Mouse (Mus musculus): ENCODE data around the gene Rusc1. TPM values are rescaled to one million over a fixed set of nuclear protein-coding genes. Genes with fewer than 3 reads are reported as not detected.

Rusc1 gene
- polyA plus RNA-seq, 1 experiment, result 14.5 TPM

GRCm38 (mm10) chr3:89077383-89077782 lies 15.7 kb downstream of the Rusc1 start:
- Histone ChIP-seq H3K4me3 (replicated peaks; ENCODE audit: control insufficient read depth, low read depth, low read length) (no peak overlapping the region), H3K27ac (ENCODE audit: control insufficient read depth, insufficient read depth, low read depth, low read length, poor library complexity) (no peak overlapping the region), H3K4me1 (ENCODE audit: control insufficient read depth, insufficient read depth, low read length) (no peaks in the 10 kb centered on the region)
- 90% methylated on average over 9 of the region's 9 CpGs for WGBS
- TF ChIP-seq CTCF (IDR thresholded peaks at IDR 0.05; ENCODE audit: control insufficient read depth, insufficient read depth, low read length) (no peak), POLR2A (IDR thresholded peaks at IDR 0.05; ENCODE audit: borderline replicate concordance, control insufficient read depth, low read depth, low read length) (no peak)

GRCm38 (mm10) chr3:89067265-89067664 lies 25.8 kb downstream of the Rusc1 start:
- H3K4me1 ChIP-seq (ENCODE audit: control insufficient read depth, insufficient read depth, low read length), result no peaks in the 10 kb centered on the region
- TF ChIP-seq POLR2A (IDR thresholded peaks at IDR 0.05; ENCODE audit: borderline replicate concordance, control insufficient read depth, low read depth, low read length), result no peak
- no peak overlapping the region for H3K27ac ChIP-seq (ENCODE audit: control insufficient read depth, insufficient read depth, low read depth, low read length, poor library complexity)
- no peak overlapping the region for H3K4me3 ChIP-seq (replicated peaks; ENCODE audit: control insufficient read depth, low read depth, low read length)

- Histone ChIP-seq H3K4me1 (ENCODE audit: control insufficient read depth, insufficient read depth, low read length) (no peaks in the 10 kb centered on the region), H3K27ac (ENCODE audit: control insufficient read depth, insufficient read depth, low read depth, low read length, poor library complexity) (no peak overlapping the region), H3K4me3 (replicated peaks; ENCODE audit: control insufficient read depth, low read depth, low read length) (no peak overlapping the region)
- TF ChIP-seq POLR2A (IDR thresholded peaks at IDR 0.05; ENCODE audit: borderline replicate concordance, control insufficient read depth, low read depth, low read length) (no peak), CTCF (IDR thresholded peaks at IDR 0.05; ENCODE audit: control insufficient read depth, insufficient read depth, low read length) (no peak)
- WGBS, result 89% methylated on average over 3 of the region's 3 CpGs
These were observed 31.4 kb downstream of the Rusc1 start for GRCm38 (mm10) chr3:89061696-89062095.

GRCm38 (mm10) chr3:89058783-89059182 lies 34.3 kb downstream of the Rusc1 start:
- 82% methylated on average over 3 of the region's 3 CpGs for WGBS
- no peak overlapping the region for H3K27ac ChIP-seq (ENCODE audit: control insufficient read depth, insufficient read depth, low read depth, low read length, poor library complexity)
- no peak overlapping the region for H3K4me3 ChIP-seq (replicated peaks; ENCODE audit: control insufficient read depth, low read depth, low read length)
- no peaks in the 10 kb centered on the region for H3K4me1 ChIP-seq (ENCODE audit: control insufficient read depth, insufficient read depth, low read length)
- TF ChIP-seq POLR2A (IDR thresholded peaks at IDR 0.05; ENCODE audit: borderline replicate concordance, control insufficient read depth, low read depth, low read length), result no peak
- peak; percentile 72 for TF ChIP-seq CTCF (IDR thresholded peaks at IDR 0.05; ENCODE audit: control insufficient read depth, insufficient read depth, low read length)

GRCm38 (mm10) chr3:89058361-89058760 lies 34.8 kb downstream of the Rusc1 start:
- H3K4me3 ChIP-seq (replicated peaks; ENCODE audit: control insufficient read depth, low read depth, low read length), result no peak overlapping the region
- H3K4me1 ChIP-seq (ENCODE audit: control insufficient read depth, insufficient read depth, low read length), result no peaks in the 10 kb centered on the region
- no peak overlapping the region for H3K27ac ChIP-seq (ENCODE audit: control insufficient read depth, insufficient read depth, low read depth, low read length, poor library complexity)
- TF ChIP-seq POLR2A (IDR thresholded peaks at IDR 0.05; ENCODE audit: borderline replicate concordance, control insufficient read depth, low read depth, low read length) (no peak), CTCF (IDR thresholded peaks at IDR 0.05; ENCODE audit: control insufficient read depth, insufficient read depth, low read length) (no peak)
- 91% methylated on average over 9 of the region's 9 CpGs for WGBS

- Histone ChIP-seq H3K27ac (ENCODE audit: control insufficient read depth, insufficient read depth, low read depth, low read length, poor library complexity) (no peak overlapping the region), H3K4me3 (replicated peaks; ENCODE audit: control insufficient read depth, low read depth, low read length) (no peak overlapping the region), H3K4me1 (ENCODE audit: control insufficient read depth, insufficient read depth, low read length) (no peaks in the 10 kb centered on the region)
- 63% methylated on average over 4 of the region's 4 CpGs for WGBS
- TF ChIP-seq CTCF (IDR thresholded peaks at IDR 0.05; ENCODE audit: control insufficient read depth, insufficient read depth, low read length) (no peak), POLR2A (IDR thresholded peaks at IDR 0.05; ENCODE audit: borderline replicate concordance, control insufficient read depth, low read depth, low read length) (no peak)
These were observed 49.8 kb downstream of the Rusc1 start for GRCm38 (mm10) chr3:89043359-89043758.

Other genes starting within 250 kb of the Rusc1 start
- gene Msto1, start 179.3 kb downstream of the Rusc1 start, polyA plus RNA-seq (2011; ENCODE audit: insufficient read depth, insufficient read length, low replicate concordance, missing spikeins), result 5.5 and 13.7 TPM in 2 replicates
- gene Ash1l, start 142.7 kb downstream of the Rusc1 start, polyA plus RNA-seq (2011; ENCODE audit: insufficient read depth, insufficient read length, low replicate concordance, missing spikeins), result 9.8 and 18.8 TPM in 2 replicates
- 97.2 and 175 TPM in 2 replicates for gene Dap3, start 142.1 kb downstream of the Rusc1 start, polyA plus RNA-seq (2011; ENCODE audit: insufficient read depth, insufficient read length, low replicate concordance, missing spikeins)
- not detected in 2 replicates for gene Gm43738, start 7.8 kb upstream of the Rusc1 start, polyA plus RNA-seq (2011; ENCODE audit: insufficient read depth, insufficient read length, low replicate concordance, missing spikeins)
- 21.7 and 30.3 TPM in 2 replicates for gene Fdps, start 8.6 kb upstream of the Rusc1 start, polyA plus RNA-seq (2011; ENCODE audit: insufficient read depth, insufficient read length, low replicate concordance, missing spikeins)
- gene Pklr, start 42.8 kb upstream of the Rusc1 start, polyA plus RNA-seq (2011; ENCODE audit: insufficient read depth, insufficient read length, low replicate concordance, missing spikeins), result 14.3 and 16.0 TPM in 2 replicates
- gene Hcn3, start 66.9 kb upstream of the Rusc1 start, polyA plus RNA-seq (2011; ENCODE audit: insufficient read depth, insufficient read length, low replicate concordance, missing spikeins), result 1.6 TPM in 1 of 2 replicates, not detected in the other
- 43.3 and 90.9 TPM in 2 replicates for gene Clk2, start 71.5 kb upstream of the Rusc1 start, polyA plus RNA-seq (2011; ENCODE audit: insufficient read depth, insufficient read length, low replicate concordance, missing spikeins)
- 25.7 and 54.2 TPM in 2 replicates for gene Scamp3, start 84.2 kb upstream of the Rusc1 start, polyA plus RNA-seq (2011; ENCODE audit: insufficient read depth, insufficient read length, low replicate concordance, missing spikeins)
- 4.1 and 9.8 TPM in 2 replicates for gene Fam189b, start 89.8 kb upstream of the Rusc1 start, polyA plus RNA-seq (2011; ENCODE audit: insufficient read depth, insufficient read length, low replicate concordance, missing spikeins)
- gene Gba, start 109.6 kb upstream of the Rusc1 start, polyA plus RNA-seq (2011; ENCODE audit: insufficient read depth, insufficient read length, low replicate concordance, missing spikeins), result 27.7 and 71.7 TPM in 2 replicates
- gene Thbs3, start 121.9 kb upstream of the Rusc1 start, polyA plus RNA-seq (2011; ENCODE audit: insufficient read depth, insufficient read length, low replicate concordance, missing spikeins), result 2.9 TPM in 1 of 2 replicates, not detected in the other
- gene Mtx1, start 133.8 kb upstream of the Rusc1 start, polyA plus RNA-seq (2011; ENCODE audit: insufficient read depth, insufficient read length, low replicate concordance, missing spikeins), result 33.9 and 66.4 TPM in 2 replicates
- gene Muc1, start 135.7 kb upstream of the Rusc1 start, polyA plus RNA-seq (2011; ENCODE audit: insufficient read depth, insufficient read length, low replicate concordance, missing spikeins), result 0.67 TPM in 1 of 2 replicates, not detected in the other
- 47.8 and 69.5 TPM in 2 replicates for gene Krtcap2, start 152.7 kb upstream of the Rusc1 start, polyA plus RNA-seq (2011; ENCODE audit: insufficient read depth, insufficient read length, low replicate concordance, missing spikeins)
- 0.59 and 1.6 TPM in 2 replicates for gene Trim46, start 153.0 kb upstream of the Rusc1 start, polyA plus RNA-seq (2011; ENCODE audit: insufficient read depth, insufficient read length, low replicate concordance, missing spikeins)
- 30.7 and 39.3 TPM in 2 replicates for gene Dpm3, start 166.0 kb upstream of the Rusc1 start, polyA plus RNA-seq (2011; ENCODE audit: insufficient read depth, insufficient read length, low replicate concordance, missing spikeins)
- gene Slc50a1, start 177.3 kb upstream of the Rusc1 start, polyA plus RNA-seq (2011; ENCODE audit: insufficient read depth, insufficient read length, low replicate concordance, missing spikeins), result 64.0 and 83.0 TPM in 2 replicates
- gene Efna1, start 187.8 kb upstream of the Rusc1 start, polyA plus RNA-seq (2011; ENCODE audit: insufficient read depth, insufficient read length, low replicate concordance, missing spikeins), result 0.99 and 2.0 TPM in 2 replicates
- gene Efna3, start 229.7 kb upstream of the Rusc1 start, polyA plus RNA-seq (2011; ENCODE audit: insufficient read depth, insufficient read length, low replicate concordance, missing spikeins), result 2.7 TPM in 1 of 2 replicates, not detected in the other
- not detected in 2 replicates for gene Efna4, start 244.7 kb upstream of the Rusc1 start, polyA plus RNA-seq (2011; ENCODE audit: insufficient read depth, insufficient read length, low replicate concordance, missing spikeins)

All from bone marrow, adult 2 months (tissue).